Mouse (Mus musculus) cerebellum, postnatal 25 days (tissue): ENCODE results near the gene Mageb3.
"Not testable (repeated sequence)": the region's sequence is repeated elsewhere in the genome, so short reads cannot be mapped to it uniquely, and the experiment has no call there.

Experiments used
- DNase-seq, 2 experiments: peaks; one replicate each; pipeline ENCODE4 v3.0.0; 2021; ENCODE audit warnings: mixed read lengths in 2 of 2

Gene Mageb3

DNA sequence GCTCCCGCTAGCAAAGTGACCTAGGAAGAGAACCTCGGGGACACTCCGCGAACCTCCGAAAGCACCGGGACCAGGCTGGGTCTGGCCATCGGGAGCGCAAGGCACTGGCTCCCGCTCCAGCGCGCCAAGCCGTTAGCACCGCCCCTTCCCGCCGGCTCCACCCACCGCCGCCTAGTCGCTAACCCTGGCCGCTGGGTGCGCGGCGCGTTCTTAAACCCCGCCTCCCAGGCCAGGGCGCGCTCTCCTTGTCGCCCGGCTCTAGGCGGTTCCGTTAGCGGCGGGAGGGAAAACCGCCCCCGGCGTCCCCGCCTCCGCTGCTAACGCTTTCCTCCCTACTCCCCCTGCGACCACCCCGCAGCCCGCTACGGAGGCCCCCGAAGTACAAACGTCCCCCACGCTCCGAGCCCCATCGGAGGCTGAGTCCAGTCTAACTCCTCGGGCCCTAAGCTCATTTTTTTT is at the start of gene Mageb3, which contains the start of gene Ctdspl2:
Gene Mageb3 (minus strand): TSS at position 328 of the 459 bp plus-strand sequence.
Gene Ctdspl2 (plus strand): TSS at position 237 of the 459 bp plus-strand sequence.
- peak; percentile 97 to 99 for DNase-seq

DNA sequence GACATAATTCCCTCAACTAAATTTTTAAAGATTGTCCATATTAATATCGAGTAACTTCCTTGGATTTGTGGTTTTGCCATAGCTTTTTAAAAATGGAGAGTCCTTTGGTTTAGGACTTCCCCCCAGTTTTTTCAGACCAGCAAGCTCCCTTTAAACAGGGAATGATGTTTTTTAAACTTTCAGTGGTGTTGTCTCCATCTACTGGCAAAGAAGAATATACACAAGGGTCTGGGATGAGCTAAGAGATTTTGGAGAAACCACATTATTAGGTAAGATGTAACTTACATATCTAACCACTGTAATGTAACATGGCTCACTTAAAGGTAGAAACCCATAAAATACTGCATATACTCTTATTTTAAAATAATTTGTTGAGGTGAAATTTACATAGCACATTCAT is 39.8 kb upstream of the Mageb3 start:
- no peak for DNase-seq

DNA sequence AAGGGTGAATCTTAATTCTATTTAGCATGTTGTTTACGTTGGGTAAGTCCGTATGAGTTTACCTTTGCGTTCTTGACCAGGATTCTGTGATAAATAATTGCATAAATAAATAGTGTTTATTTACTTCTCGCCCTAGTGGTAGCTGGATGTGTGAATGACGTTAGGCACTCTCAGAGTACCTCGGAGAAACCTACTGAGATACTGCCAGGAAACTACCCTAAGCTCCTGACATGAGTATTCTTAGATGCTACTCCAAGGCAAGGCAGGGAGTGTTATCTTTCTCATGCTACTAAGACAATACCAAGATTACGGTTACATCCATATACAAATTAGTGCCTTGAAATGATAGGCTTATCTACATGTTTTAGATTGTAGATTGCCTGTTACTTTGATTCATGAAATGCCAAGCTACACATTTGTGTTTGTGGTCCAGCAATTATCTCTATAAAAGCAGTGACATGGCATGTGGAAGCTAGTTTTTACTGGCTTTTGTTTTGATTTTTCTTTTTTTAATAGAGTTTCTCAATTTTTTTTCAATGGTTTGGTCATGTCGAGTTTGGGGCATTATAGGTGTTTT is 1.4 kb upstream of the Mageb3 start:
- DNase-seq: no peak

DNA sequence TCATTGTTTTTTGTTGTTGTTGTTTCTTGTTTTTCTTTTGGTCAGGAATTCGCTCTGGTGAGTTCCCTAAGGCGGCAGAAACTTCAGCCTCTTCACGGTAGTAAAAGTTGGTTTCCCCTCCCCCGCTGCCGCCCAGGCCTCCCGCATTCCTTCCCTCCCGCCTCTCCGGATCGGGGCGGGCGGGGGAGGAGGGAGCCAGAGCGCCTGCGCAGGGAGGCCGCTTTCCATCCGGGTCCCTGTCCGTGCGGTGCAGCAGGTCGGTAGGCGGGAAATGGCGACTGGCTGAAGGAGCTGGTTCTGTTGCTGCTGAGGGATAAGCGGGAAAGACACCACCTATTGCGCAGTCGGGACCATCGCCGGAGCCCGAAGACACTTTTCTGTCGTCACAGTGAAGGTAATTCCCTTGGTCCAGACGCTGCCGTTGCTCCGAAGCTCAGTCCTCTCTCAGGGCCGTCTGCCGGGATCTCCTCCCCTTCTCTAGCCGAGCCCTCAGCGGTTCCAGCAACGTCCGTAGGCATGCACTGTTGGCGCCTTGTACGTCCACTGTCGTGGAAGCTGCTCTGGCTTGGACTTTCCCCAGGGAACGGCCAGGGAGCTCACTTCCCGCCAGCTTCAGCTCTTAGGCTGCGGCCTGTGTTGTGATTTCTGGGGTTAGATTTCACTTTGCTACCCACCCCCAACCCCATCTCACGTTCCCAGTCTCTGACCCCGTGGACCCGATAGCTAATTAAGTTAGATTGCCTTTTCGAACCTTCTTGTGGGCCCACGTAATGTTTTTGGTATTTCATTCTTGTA is 529 bp upstream of the Mageb3 start:
- peak; percentile 98 to 99 for DNase-seq

DNA sequence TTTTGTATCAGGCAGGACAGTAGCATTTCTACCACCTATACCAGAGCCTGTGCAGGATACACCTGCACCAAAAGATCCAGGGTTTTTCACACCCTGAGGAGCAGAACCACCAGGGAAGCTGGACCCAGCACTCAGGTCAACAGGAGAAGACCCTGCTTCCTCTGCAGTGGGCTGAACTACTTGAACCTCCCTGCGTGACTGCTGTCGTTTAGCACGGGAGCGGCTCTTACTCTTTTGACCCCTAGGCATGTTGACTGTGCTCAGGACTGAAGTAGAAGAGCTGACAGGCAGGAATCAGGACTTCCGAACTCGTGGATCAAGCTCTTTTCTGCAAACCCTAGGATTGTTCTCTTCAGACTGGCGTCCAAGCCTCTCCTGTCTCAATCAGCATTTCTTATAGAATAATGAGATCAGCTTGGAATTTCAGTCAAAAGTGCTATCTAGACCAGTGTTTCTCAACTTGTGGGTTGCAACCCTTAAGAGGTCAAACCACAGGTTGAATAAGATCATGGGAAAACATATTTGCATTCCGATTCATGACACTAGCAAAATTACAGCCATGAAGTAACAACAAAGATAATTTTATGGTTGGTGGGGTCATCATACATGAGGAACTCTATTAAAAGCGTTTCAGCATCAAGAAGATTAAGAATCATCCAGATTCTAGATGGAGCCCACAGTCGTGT is 778 bp downstream of the Mageb3 start:
- DNase-seq: peak; percentile 8 to 21

DNA sequence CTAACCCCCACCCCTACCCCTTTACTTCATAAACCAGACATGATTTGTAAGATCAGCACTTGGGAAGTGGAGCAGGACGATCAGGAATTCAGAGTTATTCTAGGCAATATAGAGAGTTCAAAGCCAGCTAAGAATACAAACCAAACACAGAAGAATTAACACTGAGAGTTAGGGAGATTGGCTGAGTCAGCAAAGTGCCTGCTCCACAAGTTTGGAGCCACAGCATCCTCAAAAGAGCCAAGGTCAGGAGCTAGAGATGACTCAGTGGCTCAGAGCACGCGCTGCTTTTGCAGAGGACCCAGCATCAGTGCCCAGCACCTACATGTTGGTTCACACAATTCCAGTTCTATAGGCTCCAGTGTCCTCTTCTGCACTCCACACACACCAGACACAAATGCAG is 12.5 kb downstream of the Mageb3 start:
- DNase-seq: no peak

DNA sequence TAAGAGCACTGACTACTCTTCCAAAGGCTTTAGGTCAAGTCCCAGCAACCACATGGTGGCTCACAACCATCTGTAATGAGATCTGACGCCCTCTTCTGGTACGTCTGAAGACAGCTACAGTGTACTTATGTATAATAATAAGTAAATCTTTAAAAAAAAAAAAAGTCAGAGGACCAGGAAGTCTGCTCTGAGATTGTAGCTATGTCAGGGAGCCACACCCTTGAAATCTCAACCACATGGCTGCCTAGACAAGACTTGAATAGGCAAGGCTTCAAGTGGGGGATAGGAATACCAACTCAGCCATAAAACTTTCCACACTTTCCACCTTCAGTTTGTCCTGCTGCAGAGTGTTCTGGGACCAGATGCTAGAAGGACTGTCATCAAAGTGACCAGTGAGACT is 18.3 kb downstream of the Mageb3 start:
- DNase-seq: not testable (repeated sequence)

DNA sequence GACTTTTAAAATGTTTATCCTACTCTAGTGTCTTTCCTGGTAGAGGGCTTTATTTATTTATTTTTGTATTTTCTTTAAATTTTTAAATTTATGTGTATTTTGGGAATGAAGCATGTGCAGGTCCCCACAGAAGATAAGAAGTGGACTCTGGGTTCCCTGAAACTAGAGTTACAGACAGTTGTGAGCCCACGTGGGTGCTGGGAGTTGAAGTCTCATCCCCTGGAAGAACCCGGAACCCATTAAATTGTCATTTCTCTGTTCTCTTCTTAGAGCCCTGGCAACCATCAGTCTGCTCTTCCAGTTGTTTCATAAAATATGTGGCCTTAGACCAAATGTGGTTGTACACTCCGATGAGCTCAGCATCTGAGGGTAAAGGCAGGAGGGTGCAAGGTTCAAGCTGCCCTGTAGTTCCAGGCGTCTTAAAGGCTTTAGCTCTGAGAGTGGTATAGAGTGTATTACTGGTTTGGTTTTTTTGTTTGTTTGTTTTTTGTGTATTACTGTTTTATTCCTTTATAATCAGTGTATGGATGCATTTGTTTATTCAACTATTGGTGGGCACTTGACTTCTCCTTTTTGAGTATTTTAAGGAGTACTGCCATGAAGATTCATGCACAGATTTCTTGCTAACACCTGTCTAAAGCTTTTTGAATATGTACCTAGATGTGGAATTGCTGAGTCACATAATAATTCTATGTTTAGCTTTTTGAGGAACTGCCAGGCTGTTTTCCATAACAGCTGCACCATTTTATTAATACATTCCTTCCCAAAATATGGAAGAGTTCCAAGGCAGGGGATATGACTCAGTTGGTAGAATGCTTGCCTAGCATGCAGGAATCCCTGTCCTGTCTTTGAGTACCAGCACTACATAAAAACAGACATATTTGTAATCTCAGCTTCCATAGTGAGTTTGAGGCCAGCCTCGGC is 39.6 kb downstream of the Mageb3 start:
- DNase-seq: no peak

DNA sequence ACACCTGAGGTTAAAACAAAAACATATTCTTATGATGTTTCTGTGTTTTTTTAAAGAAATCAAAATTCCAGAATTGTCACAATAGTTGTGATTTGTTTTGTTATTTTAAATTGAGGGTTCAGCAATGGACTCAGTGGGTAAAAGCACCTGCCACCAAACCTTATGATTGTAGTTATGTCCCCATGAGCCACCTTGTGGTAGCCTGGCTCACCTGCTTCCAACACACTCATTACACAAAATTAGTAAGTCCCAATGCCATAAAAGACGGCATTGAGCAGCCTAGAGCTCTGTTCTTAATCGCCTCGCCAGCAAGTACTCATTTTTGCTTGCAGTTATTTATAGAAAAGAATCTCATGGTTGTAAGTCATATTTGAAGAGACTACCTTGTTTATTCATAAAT is 45.9 kb downstream of the Mageb3 start:
- peak in 1 of 2 experiments; percentile 14 for DNase-seq
